Mouse (Mus musculus): ENCODE measurements at regions not wholly inside any gene's neighbourhood (a gene's known extent, or its start where the extent isn't known, plus 50 kb on each side); places are given as distances from the start of the nearest gene placed in this dataset.

DNA sequence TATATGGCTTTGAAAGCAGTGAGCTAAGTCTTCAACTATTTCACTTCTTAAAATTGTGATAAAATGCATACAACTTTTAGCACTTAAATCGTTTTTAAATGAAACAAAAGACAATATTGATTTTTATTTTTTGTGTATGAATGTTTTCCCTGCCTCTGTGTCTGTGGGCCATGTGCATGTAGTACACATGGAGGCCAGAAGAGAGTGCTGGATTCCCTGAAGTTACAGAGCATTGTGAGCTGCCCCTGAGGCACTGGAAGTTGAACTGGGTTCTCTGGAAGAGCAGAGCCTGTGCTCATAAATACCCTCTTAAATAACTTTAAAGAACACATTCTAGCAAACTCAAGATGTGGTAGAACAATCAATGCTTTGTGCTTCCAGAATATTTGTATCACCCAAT lies 61.8 kb upstream of the Gm6812 start:
- Histone ChIP-seq H3K9ac (replicated peaks; ENCODE audit: low read length) (no peak overlapping the region), H3K4me2 (ENCODE audit: low read depth, low read length) (no peak overlapping the region), H3K36me3 (replicated peaks; ENCODE audit: control insufficient read depth, insufficient read depth, low read depth, low read length) (no peaks in the 10 kb centered on the region), H3K27me3 (ENCODE audit: control insufficient read depth, insufficient read depth, low read length) (no peaks in the 10 kb centered on the region), H3K27ac (replicated peaks; ENCODE audit: low read depth, low read length) (no peak overlapping the region), H3K9me3 (replicated peaks; ENCODE audit: control insufficient read depth, low read length) (no peaks in the 10 kb centered on the region), H3K4me3 (ENCODE audit: low read depth, low read length) (no peak overlapping the region), H3K4me1 (ENCODE audit: control insufficient read depth, insufficient read depth, low read length) (no peaks in the 10 kb centered on the region)
- DNase-seq (ENCODE audit: low spot score), result peak; percentile 2
- 18% methylated on average over 1 of the region's 1 CpGs for WGBS
- no peak for ATAC-seq (replicated peaks; ENCODE audit: insufficient number of reproducible peaks, low FRiP score, low TSS enrichment, low read depth)

DNA sequence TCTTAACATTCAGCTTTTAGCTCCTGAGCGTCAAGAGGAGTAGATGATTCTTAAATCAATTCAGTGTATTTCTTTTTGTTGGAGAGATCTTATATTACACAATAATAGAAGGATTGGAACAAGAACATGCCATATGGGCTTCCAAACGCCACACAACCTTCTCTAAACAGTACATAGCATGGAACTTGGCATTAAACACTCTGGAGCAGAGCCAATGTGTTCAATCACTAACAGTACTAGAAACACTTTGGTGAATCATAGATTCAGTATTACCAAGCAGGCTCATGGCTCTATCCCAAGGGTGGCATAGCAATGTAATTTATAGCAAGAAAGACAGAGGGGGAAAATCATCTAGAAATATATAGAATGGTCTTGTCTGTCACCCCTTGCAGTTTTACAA lies 60.4 kb upstream of the Gm6812 start:
- Histone ChIP-seq H3K9ac (replicated peaks; ENCODE audit: low read length) (no peak overlapping the region), H3K4me3 (ENCODE audit: low read depth, low read length) (no peak overlapping the region), H3K4me1 (ENCODE audit: control insufficient read depth, insufficient read depth, low read length) (no peaks in the 10 kb centered on the region), H3K27me3 (ENCODE audit: control insufficient read depth, insufficient read depth, low read length) (no peaks in the 10 kb centered on the region), H3K27ac (replicated peaks; ENCODE audit: low read depth, low read length) (no peak overlapping the region), H3K4me2 (ENCODE audit: low read depth, low read length) (no peak overlapping the region), H3K9me3 (replicated peaks; ENCODE audit: control insufficient read depth, low read length) (no peaks in the 10 kb centered on the region), H3K36me3 (replicated peaks; ENCODE audit: control insufficient read depth, insufficient read depth, low read depth, low read length) (no peaks in the 10 kb centered on the region)
- no peak for ATAC-seq (replicated peaks; ENCODE audit: insufficient number of reproducible peaks, low FRiP score, low TSS enrichment, low read depth)
- 69% methylated on average over 2 of the region's 2 CpGs for WGBS
- no peak for DNase-seq (ENCODE audit: low spot score)

DNA sequence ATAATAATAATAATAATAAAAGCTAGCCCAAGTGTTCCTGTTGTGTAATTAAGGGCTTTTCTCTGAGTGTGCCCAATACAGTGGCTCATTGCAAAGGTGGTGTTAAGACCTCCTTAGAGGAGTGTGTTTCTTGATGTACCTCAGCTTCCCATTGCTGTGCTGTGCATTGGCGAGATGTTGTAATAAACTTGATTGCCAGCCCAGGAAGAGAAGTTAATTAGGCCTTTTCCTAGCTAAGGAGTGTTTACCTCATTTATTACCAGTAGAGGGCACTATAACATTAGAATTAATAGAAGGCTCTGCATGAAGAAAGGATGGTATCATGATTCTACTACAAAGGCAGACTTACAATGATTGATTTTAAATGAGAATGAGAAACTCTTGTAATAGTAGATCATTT lies 57.9 kb upstream of the Gm6812 start:
- no peaks in the 10 kb centered on the region for H3K9me3 ChIP-seq (replicated peaks; ENCODE audit: control insufficient read depth, low read length)
- WGBS, result 7% methylated on average over 1 of the region's 1 CpGs
- H3K9ac ChIP-seq (replicated peaks; ENCODE audit: low read length), result no peak overlapping the region
- DNase-seq (ENCODE audit: low spot score), result peak; percentile 32
- H3K4me2 ChIP-seq (ENCODE audit: low read depth, low read length), result no peak overlapping the region
- no peak for ATAC-seq (replicated peaks; ENCODE audit: insufficient number of reproducible peaks, low FRiP score, low TSS enrichment, low read depth)
- H3K27me3 ChIP-seq (ENCODE audit: control insufficient read depth, insufficient read depth, low read length), result no peaks in the 10 kb centered on the region
- no peak overlapping the region for H3K27ac ChIP-seq (replicated peaks; ENCODE audit: low read depth, low read length)
- H3K4me1 ChIP-seq (ENCODE audit: control insufficient read depth, insufficient read depth, low read length), result no peaks in the 10 kb centered on the region
- H3K4me3 ChIP-seq (ENCODE audit: low read depth, low read length), result no peak overlapping the region
- no peaks in the 10 kb centered on the region for H3K36me3 ChIP-seq (replicated peaks; ENCODE audit: control insufficient read depth, insufficient read depth, low read depth, low read length)

DNA sequence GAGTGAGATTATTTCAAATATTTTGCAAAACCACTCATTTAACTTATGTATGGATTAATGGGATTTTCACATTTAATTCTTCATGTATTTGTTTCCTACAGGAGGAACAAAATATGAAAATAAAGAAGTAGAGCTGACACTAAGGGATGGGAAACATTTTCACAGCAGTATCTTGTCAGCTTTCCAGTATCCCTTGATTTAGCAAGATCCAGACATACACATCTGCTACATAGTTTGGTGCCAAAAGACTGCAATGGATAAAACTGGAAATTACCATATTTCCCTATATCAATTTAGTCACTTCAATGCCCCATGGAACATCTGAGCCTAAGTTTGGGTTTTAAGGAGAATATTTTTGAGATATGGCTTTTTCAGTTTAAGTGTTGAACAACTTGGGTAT lies 52.9 kb upstream of the Gm6812 start:
- Histone ChIP-seq H3K4me2 (ENCODE audit: low read depth, low read length) (no peak overlapping the region), H3K27me3 (ENCODE audit: control insufficient read depth, insufficient read depth, low read length) (no peaks in the 10 kb centered on the region), H3K9ac (replicated peaks; ENCODE audit: low read length) (no peak overlapping the region), H3K4me3 (ENCODE audit: low read depth, low read length) (no peak overlapping the region), H3K9me3 (replicated peaks; ENCODE audit: control insufficient read depth, low read length) (no peaks in the 10 kb centered on the region), H3K27ac (replicated peaks; ENCODE audit: low read depth, low read length) (no peak overlapping the region), H3K36me3 (replicated peaks; ENCODE audit: control insufficient read depth, insufficient read depth, low read depth, low read length) (no peaks in the 10 kb centered on the region), H3K4me1 (ENCODE audit: control insufficient read depth, insufficient read depth, low read length) (no peaks in the 10 kb centered on the region)
- ATAC-seq (replicated peaks; ENCODE audit: insufficient number of reproducible peaks, low FRiP score, low TSS enrichment, low read depth) (no peak), DNase-seq (ENCODE audit: low spot score) (no peak)

Measured in embryonic facial prominence, embryonic 11.5 days (tissue).